Mouse (Mus musculus): ENCODE measurements around the gene Nceh1. TPM values are rescaled to one million over a fixed set of nuclear protein-coding genes. Genes with fewer than 3 reads are reported as not detected.

The Nceh1 gene
- total RNA-seq, 2 experiments from 2014 or later: 32.7 to 33.9 TPM

GRCm38 (mm10) chr3:27316559-27317287 is 134.0 kb downstream of the Nceh1 start, which contains the start of gene Tnfsf10:
Gene Tnfsf10 (plus strand): TSS chr3:27317028.
- peak; percentile 92 for ATAC-seq (ENCODE audit: poor library complexity, severe bottlenecking)

DNA sequence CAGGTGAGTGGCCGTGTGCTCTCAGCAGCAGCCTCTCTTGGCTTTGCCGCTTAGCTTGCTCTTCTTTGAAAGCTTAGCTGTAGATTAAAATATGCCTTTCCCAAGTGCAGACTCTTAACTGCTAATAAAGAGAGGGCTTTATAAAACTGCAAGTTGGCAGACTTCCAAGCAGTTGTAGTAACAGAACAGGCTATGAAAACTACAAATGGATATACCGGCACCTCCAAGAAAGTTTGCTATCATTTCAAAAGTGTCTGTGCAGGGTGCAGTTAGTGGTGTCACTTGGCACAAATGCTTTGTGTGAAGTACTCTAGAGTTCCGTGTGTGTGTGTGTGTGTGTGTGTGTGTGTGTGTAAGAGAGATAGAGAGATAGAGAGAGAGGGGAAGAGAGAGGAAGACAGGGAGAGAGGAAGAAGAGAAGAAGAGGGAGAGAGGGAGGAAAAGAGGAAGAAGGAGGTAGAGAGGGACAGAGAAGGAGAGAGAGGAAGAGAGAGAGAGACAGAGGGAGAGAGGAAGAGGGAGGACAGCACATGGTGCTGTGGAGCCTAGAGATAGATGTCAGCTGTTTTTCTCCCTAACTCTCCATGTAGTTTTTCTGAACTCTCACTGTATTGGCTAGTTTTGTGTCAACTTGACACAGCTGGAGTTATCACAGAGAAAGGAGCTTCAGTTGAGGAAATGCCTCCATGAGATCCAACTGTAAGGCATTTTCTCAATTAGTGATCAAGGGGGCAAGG is 134.7 kb downstream of the Nceh1 start:
- peak; percentile 14; the same call in 1 of the 2 replicates for ATAC-seq (ENCODE audit: poor library complexity, severe bottlenecking)

GRCm38 (mm10) chr3:27319650-27320049 is 136.9 kb downstream of the Nceh1 start:
- no peak for ATAC-seq (ENCODE audit: poor library complexity, severe bottlenecking)

- no peak for ATAC-seq (ENCODE audit: poor library complexity, severe bottlenecking)
Observed at GRCm38 (mm10) chr3:27320613-27321495, 138.1 kb downstream of the Nceh1 start.

DNA sequence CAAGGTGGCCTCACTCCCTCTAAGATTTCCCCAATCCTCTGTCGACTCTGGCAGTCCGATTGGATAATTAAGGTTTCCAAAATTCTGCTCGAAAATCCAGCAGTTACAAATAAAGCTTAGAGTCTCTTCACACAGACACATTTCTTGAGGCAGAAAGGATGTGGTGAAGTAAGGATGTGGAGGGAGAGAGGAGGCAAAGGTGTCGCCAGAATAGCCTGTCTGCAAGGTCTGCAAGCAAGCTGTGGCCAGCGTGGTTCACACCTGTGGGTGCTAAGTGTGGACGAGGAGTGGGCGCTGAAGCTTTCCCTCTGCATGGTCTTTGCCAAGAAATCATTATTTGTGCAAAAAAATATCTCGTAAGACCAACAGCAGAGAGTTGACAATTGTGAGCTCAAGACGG is 139.8 kb downstream of the Nceh1 start:
- peak; percentile 75 for ATAC-seq (ENCODE audit: poor library complexity, severe bottlenecking)

GRCm38 (mm10) chr3:27323551-27323950 is 140.8 kb downstream of the Nceh1 start:
- no peak for ATAC-seq (ENCODE audit: poor library complexity, severe bottlenecking)

- no peak for ATAC-seq (ENCODE audit: poor library complexity, severe bottlenecking)
Observed at GRCm38 (mm10) chr3:27326633-27327191, 143.9 kb downstream of the Nceh1 start.

- ATAC-seq (ENCODE audit: poor library complexity, severe bottlenecking): no peak
Observed at GRCm38 (mm10) chr3:27330706-27331105, 147.9 kb downstream of the Nceh1 start.

Other genes starting within 250 kb of the Nceh1 start
- 57.2 and 60.8 TPM in 2 replicates for gene Ect2, start 29.1 kb upstream of the Nceh1 start, total RNA-seq (2015)
- gene Ect2, start 29.1 kb upstream of the Nceh1 start, total RNA-seq (2017): 62.2 and 65.7 TPM in 2 replicates
- gene Tnfsf10, start 134.1 kb downstream of the Nceh1 start, total RNA-seq (2015): 1.0 and 1.1 TPM in 2 replicates
- gene Tnfsf10, start 134.1 kb downstream of the Nceh1 start, total RNA-seq (2017): 1.5 and 1.6 TPM in 2 replicates
- not detected in 2 replicates for gene Ghsr, start 188.4 kb downstream of the Nceh1 start, total RNA-seq (2015)
- not detected in 2 replicates for gene Ghsr, start 188.4 kb downstream of the Nceh1 start, total RNA-seq (2017)